Mouse (Mus musculus): ENCODE measurements around the gene Pi4k2b. TPM values are rescaled to one million over a fixed set of nuclear protein-coding genes. Genes with fewer than 3 reads are reported as not detected.
"Not testable (repeated sequence)": the region's sequence is repeated elsewhere in the genome, so short reads cannot be mapped to it uniquely, and the experiment has no call there.

Gene Pi4k2b
- polyA plus RNA-seq, 1 experiment from 2014 or later = 34.6 TPM

GRCm38 (mm10) chr5:52753146-52753545 is 11.8 kb downstream of the Pi4k2b start:
- DNase-seq (no peak), ATAC-seq (ENCODE audit: insufficient read depth) (no peak)
- H3K4me2 ChIP-seq = no peak overlapping the region
- H3K27me3 ChIP-seq (ENCODE audit: insufficient read depth, low read length) = no peaks in the 10 kb centered on the region
- no peak overlapping the region for H3K9ac ChIP-seq
- TF ChIP-seq CTCF (IDR thresholded peaks at IDR 0.05; ENCODE audit: low read depth) = no peak
- peaks cover 24% of the 10 kb centered on the region for H3K36me3 ChIP-seq (ENCODE audit: insufficient read depth)
- WGBS = 84% methylated on average over 9 of the region's 9 CpGs
- no peaks in the 10 kb centered on the region for H3K9me3 ChIP-seq (ENCODE audit: low read depth, low read length)
- H3K27ac ChIP-seq (ENCODE audit: low read depth) = no peak overlapping the region
- no peak overlapping the region for H3K4me3 ChIP-seq (ENCODE audit: low read depth, low read length)
- no peaks in the 10 kb centered on the region for H3K4me1 ChIP-seq (ENCODE audit: insufficient read depth)

GRCm38 (mm10) chr5:52754196-52754595 is 12.8 kb downstream of the Pi4k2b start:
- Histone ChIP-seq H3K4me1 (ENCODE audit: insufficient read depth) (no peaks in the 10 kb centered on the region), H3K27me3 (ENCODE audit: insufficient read depth, low read length) (no peaks in the 10 kb centered on the region), H3K4me3 (ENCODE audit: low read depth, low read length) (no peak overlapping the region), H3K36me3 (ENCODE audit: insufficient read depth) (peaks cover 24% of the 10 kb centered on the region), H3K4me2 (no peak overlapping the region), H3K9ac (no peak overlapping the region), H3K27ac (ENCODE audit: low read depth) (no peak overlapping the region), H3K9me3 (ENCODE audit: low read depth, low read length) (no peaks in the 10 kb centered on the region)
- DNase-seq (no peak), ATAC-seq (ENCODE audit: insufficient read depth) (no peak)
- TF ChIP-seq CTCF (IDR thresholded peaks at IDR 0.05; ENCODE audit: low read depth) = no peak

DNA sequence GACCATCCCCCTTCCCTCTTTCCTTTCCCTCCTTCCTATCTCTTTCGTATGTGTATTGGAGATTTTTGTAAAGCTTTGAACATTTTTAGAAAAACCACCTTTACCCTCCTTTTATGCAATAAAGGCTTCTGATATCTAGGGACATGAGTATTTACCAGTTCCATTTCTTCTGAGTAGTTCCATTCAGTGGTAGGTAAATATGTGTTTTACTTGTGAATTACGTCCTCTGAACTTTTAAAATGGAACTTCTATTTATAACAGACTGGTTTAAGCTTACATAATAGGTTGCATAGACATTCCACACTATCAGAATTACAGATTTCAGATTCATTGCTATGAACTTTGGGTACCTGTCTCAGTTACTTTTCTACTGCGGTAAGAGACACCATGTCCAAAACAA is 14.0 kb downstream of the Pi4k2b start:
- Histone ChIP-seq H3K9me3 (ENCODE audit: low read depth, low read length) (no peaks in the 10 kb centered on the region), H3K27me3 (ENCODE audit: insufficient read depth, low read length) (no peaks in the 10 kb centered on the region), H3K4me3 (ENCODE audit: low read depth, low read length) (no peak overlapping the region), H3K27ac (ENCODE audit: low read depth) (no peak overlapping the region; the same call in 1 of the 2 replicates), H3K4me1 (ENCODE audit: insufficient read depth) (no peaks in the 10 kb centered on the region), H3K4me2 (no peak overlapping the region), H3K36me3 (ENCODE audit: insufficient read depth) (peaks cover 24% of the 10 kb centered on the region), H3K9ac (no peak overlapping the region)
- TF ChIP-seq CTCF (IDR thresholded peaks at IDR 0.05; ENCODE audit: low read depth) = no peak
- WGBS = 86% methylated on average over 3 of the region's 3 CpGs
- ATAC-seq (ENCODE audit: insufficient read depth) = no peak
- DNase-seq = no peak

DNA sequence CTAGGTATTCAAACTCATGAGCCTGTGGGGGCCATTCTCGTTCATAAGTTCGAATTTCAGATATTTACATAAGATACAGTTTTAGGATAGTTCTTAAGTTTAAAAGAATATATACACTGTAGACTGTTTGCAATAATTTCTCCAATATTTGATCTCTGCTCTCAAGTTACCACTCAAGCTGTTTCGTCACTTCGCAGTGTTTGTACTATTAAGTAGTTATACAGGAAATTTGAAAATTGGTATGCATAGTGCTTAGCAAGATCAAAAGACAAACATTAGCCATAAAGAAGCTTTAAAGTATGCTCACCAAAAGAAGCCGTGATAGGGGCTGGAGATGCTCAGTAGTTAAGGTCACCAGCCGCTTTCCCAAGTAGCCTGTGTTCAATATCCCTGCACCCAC is 14.6 kb downstream of the Pi4k2b start:
- Histone ChIP-seq H3K36me3 (ENCODE audit: insufficient read depth) (peaks cover 30% of the 10 kb centered on the region), H3K4me3 (ENCODE audit: low read depth, low read length) (no peak overlapping the region), H3K27ac (ENCODE audit: low read depth) (no peak overlapping the region), H3K4me2 (no peak overlapping the region), H3K9me3 (ENCODE audit: low read depth, low read length) (no peaks in the 10 kb centered on the region), H3K4me1 (ENCODE audit: insufficient read depth) (no peaks in the 10 kb centered on the region), H3K9ac (no peak overlapping the region), H3K27me3 (ENCODE audit: insufficient read depth, low read length) (no peaks in the 10 kb centered on the region)
- peak; percentile 35 for ATAC-seq (ENCODE audit: insufficient read depth)
- TF ChIP-seq CTCF (IDR thresholded peaks at IDR 0.05; ENCODE audit: low read depth) = no peak
- DNase-seq = peak; percentile 51
- WGBS = 65% methylated on average over 6 of the region's 6 CpGs

- Histone ChIP-seq H3K9me3 (ENCODE audit: low read depth, low read length) (no peaks in the 10 kb centered on the region), H3K4me1 (ENCODE audit: insufficient read depth) (no peaks in the 10 kb centered on the region), H3K4me2 (no peak overlapping the region), H3K4me3 (ENCODE audit: low read depth, low read length) (no peak overlapping the region), H3K9ac (no peak overlapping the region), H3K36me3 (ENCODE audit: insufficient read depth) (peaks cover 37% of the 10 kb centered on the region), H3K27me3 (ENCODE audit: insufficient read depth, low read length) (no peaks in the 10 kb centered on the region), H3K27ac (ENCODE audit: low read depth) (no peak overlapping the region)
- WGBS = 72% methylated on average over 7 of the region's 7 CpGs
- no peak for TF ChIP-seq CTCF (IDR thresholded peaks at IDR 0.05; ENCODE audit: low read depth)
- ATAC-seq (ENCODE audit: insufficient read depth) = no peak
- peak; percentile 5 for DNase-seq
Measured at GRCm38 (mm10) chr5:52762586-52762985, 21.2 kb downstream of the Pi4k2b start.

- H3K27me3 ChIP-seq (ENCODE audit: insufficient read depth, low read length) = no peaks in the 10 kb centered on the region
- H3K9me3 ChIP-seq (ENCODE audit: low read depth, low read length) = no peaks in the 10 kb centered on the region
- peaks cover 12% of the 10 kb centered on the region; the same call in 1 of the 2 replicates for H3K36me3 ChIP-seq (ENCODE audit: insufficient read depth)
- ATAC-seq (ENCODE audit: insufficient read depth) (no peak), DNase-seq (no peak)
- no peak overlapping the region for H3K9ac ChIP-seq
- no peaks in the 10 kb centered on the region for H3K4me1 ChIP-seq (ENCODE audit: insufficient read depth)
- no peak overlapping the region for H3K27ac ChIP-seq (ENCODE audit: low read depth)
- H3K4me2 ChIP-seq = no peak overlapping the region
- no peak overlapping the region for H3K4me3 ChIP-seq (ENCODE audit: low read depth, low read length)
- WGBS = 81% methylated on average over 5 of the region's 5 CpGs
- TF ChIP-seq CTCF (IDR thresholded peaks at IDR 0.05; ENCODE audit: low read depth) = no peak
Measured at GRCm38 (mm10) chr5:52774267-52774666, 32.9 kb downstream of the Pi4k2b start.

- no peak within 1 kb of the TSS for H3K9ac ChIP-seq
- ATAC-seq (ENCODE audit: insufficient read depth) (no peak; the same call in 1 of the 2 replicates), DNase-seq (peak; percentile 55)
- H3K4me3 ChIP-seq (ENCODE audit: low read depth, low read length) = no peak within 1 kb of the TSS
- no peaks in the 10 kb centered on the region for H3K9me3 ChIP-seq (ENCODE audit: low read depth, low read length)
- no peak within 1 kb of the TSS for H3K4me2 ChIP-seq
- 47% methylated on average over 8 of the region's 8 CpGs for WGBS
- H3K36me3 ChIP-seq (ENCODE audit: insufficient read depth) = peaks cover 4% of the 10 kb centered on the region; the same call in 1 of the 2 replicates
- H3K27ac ChIP-seq (ENCODE audit: low read depth) = no peak within 1 kb of the TSS
- TF ChIP-seq CTCF (IDR thresholded peaks at IDR 0.05; ENCODE audit: low read depth) = no peak
- H3K4me1 ChIP-seq (ENCODE audit: insufficient read depth) = no peaks in the 10 kb centered on the region
- no peaks in the 10 kb centered on the region for H3K27me3 ChIP-seq (ENCODE audit: insufficient read depth, low read length)
Measured at GRCm38 (mm10) chr5:52775237-52775636, 33.9 kb downstream of the Pi4k2b start, which contains the start of gene Zcchc4. Zcchc4 (plus strand) TSS chr5:52775409.

DNA sequence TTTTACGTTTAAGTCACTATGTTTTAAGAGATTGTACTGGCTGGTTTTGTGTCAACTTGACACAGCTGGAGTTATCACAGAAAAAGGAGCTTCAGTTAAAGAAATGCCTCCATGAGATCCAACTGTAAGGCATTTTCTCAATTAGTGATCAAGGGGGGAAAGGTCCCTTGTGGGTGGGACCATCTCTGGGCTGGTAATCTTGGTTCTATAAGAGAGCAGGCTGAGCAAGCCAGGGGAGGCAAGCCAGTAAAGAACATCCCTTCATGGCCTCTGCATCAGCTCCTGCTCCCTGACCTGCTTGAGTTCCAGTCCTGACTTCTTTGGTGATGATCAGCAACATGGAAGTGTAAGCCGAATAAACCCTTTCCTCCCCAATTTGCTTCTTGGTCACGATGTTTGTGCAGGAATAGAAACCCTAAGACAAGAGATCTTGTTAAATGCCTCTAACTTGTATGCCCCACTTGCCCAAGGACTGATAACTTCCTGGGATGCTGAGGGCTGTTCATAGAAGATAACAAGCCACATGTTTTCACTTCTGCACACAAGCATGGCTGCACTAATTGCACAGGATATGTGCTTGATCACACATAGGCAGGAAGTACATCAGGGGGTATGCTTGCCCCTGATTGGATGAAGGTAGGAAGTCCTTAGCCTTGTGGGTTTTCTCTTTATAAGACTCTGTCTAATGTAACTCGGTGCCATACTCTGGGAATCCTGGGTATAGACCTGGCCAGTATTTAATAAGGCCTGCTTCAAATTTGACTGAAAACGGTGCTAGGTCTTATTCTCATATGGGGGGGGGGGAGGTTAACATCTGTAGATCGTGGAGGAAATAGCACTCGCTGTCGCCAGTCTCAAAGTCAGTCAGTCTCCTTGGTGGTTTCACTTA is 35.3 kb downstream of the Pi4k2b start:
- H3K27me3 ChIP-seq (ENCODE audit: insufficient read depth, low read length); ATAC-seq (ENCODE audit: insufficient read depth); DNase-seq; H3K4me2 ChIP-seq; H3K36me3 ChIP-seq (ENCODE audit: insufficient read depth); H3K4me1 ChIP-seq (ENCODE audit: insufficient read depth); H3K4me3 ChIP-seq (ENCODE audit: low read depth, low read length); H3K27ac ChIP-seq (ENCODE audit: low read depth); H3K9me3 ChIP-seq (ENCODE audit: low read depth, low read length); H3K9ac ChIP-seq: not testable (repeated sequence)
- 87% methylated on average over 8 of the region's 8 CpGs for WGBS
